Mouse (Mus musculus) retina, postnatal 7 days (tissue): ENCODE measurements around the gene Tmem189.

ENCODE experiments used
- DNase-seq: peaks from one replicate; pipeline ENCODE4 v3.0.0-alpha.2; 2012; ENCODE audit warnings: low read depth, low spot score

Tmem189 gene

DNA sequence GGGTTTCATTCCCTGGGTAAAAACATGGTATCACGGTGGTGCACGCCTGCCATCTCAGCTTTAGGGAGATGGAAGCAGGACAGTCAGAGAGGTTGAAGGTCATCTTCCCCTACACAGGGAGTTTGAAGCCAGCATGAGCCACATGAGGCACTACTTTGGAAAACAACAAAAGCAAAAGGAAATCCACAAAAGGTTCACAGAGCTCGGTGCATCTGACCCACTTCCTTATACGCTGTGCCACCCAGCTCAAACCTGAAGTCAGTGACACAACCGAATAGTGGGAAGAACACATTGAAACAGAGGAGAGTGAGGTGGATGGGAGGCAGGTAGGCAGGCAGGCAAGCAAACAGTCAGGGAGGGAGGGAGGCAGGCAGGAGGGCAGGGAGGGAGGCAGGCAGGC lies 11.8 kb upstream of the Tmem189 start:
- no peak for DNase-seq

DNA sequence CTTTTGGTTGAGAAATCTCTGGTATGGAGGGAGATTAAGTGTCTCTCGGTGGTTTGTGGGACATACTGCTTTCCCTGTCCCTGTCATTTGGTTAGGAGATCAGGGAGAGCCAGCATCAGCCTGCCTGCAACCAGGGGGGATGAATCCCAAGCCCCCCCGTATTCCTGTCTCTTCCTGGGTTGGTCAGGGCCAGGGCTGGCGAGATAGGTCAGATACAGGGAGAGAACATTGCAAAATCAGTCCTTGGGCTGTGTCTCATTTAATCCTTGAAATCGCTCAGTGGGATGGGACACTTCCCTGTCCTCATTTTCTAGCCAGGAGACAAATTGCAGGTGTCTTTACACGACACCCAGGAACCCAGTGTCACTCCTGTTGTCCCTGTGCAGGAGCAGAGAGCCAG lies 10.4 kb upstream of the Tmem189 start:
- DNase-seq = no peak

DNA sequence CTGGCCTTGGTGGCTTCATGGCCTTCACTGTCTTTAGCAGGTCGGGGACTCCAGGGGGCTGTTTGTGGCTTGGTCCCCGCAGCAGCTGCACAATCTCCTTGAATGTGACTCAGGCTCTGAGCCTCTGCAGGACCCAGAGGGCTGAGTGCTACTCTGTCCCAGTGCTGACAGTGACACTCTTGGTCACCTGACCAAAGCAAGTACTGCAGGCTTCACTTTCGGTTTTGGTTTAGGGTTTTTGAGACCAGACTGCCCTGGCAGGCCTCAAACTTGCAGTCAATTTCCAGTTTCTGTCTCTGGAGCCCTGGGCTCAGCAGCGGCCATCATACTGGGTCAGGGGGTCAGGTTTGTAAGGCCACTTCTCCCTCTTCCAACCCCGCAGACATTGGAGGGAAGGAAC lies 8.3 kb upstream of the Tmem189 start:
- no peak for DNase-seq

DNA sequence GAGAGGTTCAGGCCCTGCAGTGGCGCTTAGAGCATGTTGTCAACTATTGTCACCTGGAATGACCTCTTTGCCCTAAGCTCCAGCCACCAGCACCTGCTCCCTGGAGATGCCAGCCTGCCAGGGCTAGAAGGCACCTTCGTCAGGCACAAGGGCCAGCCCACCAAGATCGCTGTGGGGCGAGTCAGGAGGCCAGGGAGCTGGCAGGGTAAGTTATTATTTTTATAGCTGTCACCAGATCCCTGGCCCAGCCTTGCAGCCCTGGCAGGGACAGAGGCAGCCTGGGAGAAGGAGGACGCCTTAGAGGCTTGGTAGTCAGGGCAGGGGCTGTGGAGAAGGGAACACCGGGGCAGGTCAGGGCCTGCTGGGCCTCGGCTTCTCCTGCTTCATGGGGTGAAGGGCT lies 6.5 kb upstream of the Tmem189 start:
- DNase-seq = no peak

DNA sequence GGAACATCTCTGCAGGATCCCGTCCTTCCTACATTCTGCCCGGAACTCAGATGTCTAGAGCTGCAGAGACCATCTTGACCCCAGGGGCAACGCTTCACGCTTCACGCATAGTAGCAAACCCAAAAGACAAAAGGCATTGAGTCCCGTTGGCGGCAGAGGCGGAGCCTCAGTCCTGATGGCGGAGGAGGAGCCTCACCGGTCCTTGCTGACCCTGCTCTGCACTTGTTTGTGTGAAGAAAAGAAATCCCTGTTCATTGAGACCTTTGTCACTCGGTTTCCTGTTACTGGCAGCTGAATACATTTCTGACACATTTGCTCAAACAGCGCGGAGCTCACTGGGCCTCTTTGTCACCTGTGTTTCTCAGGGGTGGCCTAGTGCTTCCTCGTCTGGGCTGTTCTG lies 5.9 kb upstream of the Tmem189 start:
- no peak for DNase-seq

DNA sequence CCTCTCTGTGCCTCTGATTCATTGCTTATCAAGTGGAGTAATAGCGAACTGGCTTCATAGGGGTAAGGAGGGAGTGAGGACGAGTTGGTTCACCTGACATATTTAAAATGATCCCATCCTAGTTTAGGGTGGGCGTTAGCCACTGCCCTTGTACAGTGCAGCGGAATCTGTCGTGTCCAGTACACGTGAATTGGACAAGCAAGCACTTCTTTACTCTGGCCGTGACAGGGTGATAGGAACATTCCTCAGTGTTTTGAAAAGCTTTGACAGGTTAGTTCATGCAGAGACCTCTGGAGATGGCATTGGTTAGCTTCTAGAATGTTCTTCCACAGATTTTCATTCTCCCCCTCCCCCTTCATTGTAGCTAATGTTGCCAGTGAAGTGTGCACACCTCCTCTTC lies 5.3 kb upstream of the Tmem189 start:
- no peak for DNase-seq

DNA sequence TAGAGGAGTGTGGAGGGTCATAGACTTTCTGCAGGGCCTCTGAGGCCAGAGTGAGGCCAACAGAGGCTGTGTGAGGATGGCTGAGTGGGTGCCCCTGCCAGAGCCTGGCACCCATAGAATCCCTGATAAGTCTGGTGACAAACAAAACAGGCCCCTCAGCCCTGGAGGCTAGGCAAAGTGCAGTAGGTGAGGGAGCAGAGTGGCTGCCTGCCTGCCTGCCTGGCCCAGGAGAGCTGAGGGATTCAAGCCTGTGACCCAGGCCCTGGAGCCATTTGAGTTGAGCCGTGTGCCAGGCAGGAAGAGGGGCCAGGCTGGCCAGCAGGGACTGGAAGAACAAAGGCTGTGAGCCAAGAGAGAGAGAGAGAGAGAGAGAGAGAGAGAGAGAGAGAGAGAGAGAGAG lies 4.6 kb upstream of the Tmem189 start:
- no peak for DNase-seq

DNA sequence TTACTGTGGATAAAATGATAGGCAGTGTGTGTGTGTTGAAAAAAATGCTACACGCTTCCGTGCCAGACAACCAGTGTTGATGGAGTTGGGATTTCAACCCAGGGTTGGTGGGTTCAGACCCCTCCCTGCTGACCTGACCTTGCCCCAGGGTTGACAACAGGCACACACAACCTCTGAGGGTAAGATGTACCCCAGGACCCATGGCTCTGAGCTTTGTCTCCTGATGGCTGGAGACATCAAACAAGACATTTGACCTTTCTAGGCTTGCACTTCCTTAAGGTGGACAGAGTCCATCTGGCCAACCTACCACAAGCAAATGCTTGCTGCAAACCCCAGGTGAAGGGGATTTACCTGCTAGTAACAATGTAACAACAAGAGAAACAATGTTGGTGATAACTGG lies 3.9 kb upstream of the Tmem189 start:
- DNase-seq = no peak

DNA sequence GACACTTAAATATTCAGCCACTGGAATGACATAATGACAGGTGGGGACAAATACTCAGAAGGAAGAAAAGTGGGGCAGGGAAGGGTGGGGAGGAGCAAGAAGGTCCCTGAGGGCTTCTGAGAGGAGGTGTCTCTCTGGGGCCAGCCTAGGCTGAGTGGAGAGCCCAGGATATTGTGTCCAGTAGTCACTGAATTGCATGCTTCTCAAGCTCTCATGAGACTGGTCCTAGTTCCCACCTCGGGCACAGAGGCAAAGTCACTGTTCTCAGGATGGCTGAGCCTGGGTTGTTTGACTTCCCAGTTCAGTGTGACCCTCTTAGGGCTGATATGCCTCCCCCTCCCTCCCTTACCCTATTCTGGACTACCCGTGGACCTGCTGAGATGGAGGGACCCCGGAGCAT lies 3.2 kb upstream of the Tmem189 start:
- no peak for DNase-seq

DNA sequence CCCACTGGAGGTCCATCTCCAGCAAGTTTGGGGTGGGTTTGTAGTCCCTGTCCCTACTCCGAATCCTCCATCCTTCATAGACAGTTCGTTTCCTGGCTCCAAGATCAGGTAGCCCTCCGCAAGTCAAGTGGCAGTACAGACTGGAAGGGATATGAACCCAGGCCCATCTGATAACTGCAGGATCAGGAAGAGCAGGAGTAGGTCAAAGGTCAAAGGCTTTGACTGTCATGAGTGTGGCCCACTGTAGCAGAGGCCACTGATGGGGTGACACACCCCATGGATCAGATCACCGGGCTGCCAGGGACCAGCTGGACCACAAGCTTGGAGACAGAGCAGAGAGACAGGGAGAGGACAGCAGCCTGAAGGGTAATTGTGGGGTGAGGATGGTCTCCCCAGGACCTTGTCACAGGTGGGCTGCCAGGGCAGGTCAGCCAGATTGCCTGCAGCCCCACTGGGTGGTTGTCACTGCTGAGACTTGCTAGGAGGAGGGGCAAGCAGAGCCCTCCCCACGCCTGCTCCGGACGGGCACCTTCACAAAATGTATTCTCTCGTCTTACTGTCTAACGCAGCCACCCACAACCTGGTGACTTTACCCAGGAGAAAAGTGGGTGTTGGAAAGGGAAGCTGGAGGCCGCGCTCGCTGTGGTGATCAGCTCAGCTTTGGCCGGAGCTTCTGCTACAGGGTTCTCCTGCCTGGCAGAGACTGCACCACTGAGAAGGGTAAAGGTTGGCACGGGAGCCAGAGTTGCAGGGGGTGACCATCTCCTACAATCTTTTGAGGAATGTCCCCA lies 2.4 kb upstream of the Tmem189 start:
- no peak for DNase-seq

DNA sequence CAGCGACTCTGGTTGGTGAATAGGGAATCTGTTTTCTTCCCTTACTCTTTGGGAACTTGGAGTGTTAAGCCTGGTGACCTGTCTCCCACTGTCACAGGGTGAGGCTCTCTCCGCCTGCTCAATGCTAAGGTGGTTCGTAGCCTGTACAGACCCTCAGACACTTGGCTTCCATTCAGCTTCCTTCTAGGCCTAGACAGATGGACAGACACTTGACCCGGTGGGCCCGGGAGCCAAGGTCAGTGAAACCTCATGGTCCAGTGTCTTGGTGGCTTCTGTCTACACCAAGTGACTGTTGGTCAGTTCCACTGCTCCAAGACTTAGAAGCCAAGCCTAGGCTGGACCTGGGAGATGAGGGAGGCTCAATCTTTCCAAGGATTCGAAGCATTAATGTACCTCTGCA lies 1.8 kb upstream of the Tmem189 start:
- DNase-seq = no peak

DNA sequence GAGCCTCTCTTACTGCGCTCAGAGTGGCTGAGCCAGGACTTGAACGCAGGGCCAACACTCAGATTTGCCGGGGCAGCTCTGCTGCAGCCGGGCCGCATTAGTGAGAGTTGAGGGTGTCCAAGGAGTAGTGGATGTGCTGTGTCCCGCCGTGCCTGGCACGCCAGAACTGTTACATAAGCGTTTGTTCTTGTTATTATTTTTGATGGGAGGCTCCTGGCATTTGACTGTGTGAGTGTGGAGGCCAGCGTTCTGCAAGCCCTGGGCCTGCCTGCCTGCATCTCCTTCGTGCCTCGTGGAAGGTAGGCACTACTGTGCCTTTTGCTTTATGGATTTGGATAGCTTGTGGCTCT lies 1.3 kb upstream of the Tmem189 start:
- DNase-seq = no peak

DNA sequence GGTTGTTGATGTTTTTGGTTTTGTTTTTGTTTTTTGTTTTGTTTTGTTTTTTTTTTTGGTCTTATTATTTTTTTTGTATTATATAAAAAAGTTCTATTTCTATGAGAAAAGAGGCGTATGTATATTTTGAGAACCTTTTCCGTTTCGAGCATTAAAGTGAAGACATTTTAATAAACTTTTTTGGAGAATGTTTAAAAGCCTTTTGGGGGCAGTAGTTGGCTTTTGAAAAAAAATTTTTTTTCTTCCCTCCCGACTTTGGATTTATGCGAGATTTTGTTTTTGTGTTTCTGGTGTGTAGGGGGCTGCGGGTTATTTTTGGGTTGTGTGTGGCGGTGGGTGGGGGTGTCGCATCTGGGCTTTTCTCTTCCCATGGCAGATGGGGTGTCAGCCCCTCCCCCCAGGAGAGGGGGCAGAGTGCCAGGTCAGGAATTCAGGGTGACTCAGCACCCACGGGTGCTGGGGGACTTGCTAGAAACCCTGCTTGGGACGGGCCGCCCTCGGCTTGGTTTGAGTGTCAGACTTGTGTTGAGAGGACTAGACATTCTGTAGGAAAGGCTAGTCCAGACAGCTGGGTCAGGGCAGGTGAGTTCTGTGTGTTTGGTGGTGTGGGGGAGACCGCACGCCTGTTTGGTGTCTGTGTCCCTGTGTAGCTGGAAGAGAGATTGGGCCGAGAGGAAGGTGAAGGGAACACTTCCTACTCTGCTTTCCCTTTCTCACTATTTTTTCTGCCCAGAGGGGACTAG lies 768 bp upstream of the Tmem189 start:
- DNase-seq = no peak

DNA sequence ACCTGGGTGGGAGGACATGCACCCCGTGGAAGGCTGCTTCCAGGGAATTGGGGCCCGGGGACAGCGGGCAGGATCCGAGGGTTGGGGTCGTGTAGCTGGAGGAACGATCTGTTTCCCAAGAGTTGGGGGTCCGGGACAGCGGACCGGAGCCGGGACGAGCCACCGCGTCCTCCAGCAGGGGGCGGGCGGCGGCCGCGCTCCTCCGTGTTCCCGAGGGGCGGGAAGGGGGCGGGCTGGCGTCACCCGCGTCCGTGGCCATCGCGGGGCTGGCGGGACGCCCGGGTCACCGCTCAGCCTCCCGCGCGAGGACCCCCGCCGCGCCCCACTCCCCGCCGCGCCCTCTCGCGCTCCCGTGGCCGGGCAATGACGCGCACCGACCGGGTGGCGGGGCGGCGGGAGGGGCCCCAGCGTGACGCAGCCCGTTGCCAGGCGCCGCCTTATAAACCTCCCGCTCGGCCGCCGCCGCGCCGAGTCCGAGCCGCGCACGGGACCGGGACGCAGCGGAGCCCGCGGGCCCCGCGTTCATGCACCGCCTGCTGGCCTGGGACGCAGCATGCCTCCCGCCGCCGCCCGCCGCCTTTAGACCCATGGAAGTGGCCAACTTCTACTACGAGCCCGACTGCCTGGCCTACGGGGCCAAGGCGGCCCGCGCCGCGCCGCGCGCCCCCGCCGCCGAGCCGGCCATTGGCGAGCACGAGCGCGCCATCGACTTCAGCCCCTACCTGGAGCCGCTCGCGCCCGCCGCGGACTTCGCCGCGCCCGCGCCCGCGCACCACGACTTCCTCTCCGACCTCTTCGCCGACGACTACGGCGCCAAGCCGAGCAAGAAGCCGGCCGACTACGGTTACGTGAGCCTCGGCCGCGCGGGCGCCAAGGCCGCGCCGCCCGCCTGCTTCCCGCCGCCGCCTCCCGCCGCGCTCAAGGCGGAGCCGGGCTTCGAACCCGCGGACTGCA lies 847 bp downstream of the Tmem189 start, which contains the start of gene Cebpb:
Gene Cebpb, plus strand, starts transcription at position 418 of the 954 bp plus-strand sequence.
- peak; percentile 48 for DNase-seq

DNA sequence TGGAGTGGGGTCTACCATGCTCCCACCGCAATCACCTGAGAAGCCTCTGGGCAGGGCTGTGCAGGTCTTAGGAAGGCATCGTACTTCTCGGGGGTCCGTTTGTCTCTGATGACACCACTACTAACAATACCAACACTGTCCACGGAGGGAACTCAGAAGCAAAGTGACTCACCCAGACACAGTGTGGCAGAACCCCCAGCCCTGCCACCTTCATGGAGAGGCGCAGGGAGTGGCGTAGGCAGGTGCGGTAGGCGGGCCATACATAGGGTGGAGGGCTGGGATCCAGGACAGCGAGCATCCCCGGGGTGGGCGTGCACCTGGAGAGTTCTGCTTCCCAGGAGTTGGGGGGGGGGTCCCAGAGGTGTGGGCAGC lies 1.5 kb downstream of the Tmem189 start:
- no peak for DNase-seq

DNA sequence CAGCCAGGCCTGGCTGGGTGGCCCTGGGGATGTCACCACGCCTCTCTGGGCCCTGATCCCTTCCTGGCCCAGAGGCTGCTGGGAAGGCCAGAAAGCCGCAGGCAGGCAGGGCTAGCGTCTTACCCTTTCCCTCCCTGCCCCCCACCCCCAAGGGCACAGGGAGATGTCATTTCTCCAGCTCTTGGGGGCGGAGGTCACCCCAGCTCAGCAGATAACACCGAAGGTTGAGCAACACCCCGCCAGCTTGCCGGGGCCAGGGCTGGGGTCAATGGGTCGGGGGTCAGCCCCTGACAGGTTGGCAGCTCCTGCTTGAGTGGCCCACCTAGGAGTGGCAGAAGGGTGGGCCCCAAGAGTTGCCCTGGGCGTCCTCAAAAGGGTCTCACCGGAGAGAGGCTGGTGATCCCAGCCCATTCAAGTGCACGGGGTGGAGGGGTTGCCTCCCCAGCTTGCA lies 1.9 kb downstream of the Tmem189 start:
- no peak for DNase-seq

DNA sequence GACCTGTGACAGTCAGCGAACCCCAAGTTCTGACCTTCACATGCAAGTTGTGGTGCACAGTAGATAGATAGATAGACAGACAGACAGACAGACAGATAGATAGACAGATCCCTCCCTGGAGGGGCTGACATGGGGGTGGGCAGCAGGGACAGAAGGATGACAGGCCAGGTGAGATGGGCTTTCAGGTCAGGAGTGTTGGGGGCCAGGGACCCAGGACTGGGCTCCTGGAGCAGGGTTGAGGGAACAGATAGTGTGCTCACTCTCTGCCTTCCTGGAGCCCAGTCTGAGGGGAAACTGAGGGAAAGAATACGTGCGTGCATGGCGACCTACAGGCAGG lies 2.4 kb downstream of the Tmem189 start:
- DNase-seq = no peak

DNA sequence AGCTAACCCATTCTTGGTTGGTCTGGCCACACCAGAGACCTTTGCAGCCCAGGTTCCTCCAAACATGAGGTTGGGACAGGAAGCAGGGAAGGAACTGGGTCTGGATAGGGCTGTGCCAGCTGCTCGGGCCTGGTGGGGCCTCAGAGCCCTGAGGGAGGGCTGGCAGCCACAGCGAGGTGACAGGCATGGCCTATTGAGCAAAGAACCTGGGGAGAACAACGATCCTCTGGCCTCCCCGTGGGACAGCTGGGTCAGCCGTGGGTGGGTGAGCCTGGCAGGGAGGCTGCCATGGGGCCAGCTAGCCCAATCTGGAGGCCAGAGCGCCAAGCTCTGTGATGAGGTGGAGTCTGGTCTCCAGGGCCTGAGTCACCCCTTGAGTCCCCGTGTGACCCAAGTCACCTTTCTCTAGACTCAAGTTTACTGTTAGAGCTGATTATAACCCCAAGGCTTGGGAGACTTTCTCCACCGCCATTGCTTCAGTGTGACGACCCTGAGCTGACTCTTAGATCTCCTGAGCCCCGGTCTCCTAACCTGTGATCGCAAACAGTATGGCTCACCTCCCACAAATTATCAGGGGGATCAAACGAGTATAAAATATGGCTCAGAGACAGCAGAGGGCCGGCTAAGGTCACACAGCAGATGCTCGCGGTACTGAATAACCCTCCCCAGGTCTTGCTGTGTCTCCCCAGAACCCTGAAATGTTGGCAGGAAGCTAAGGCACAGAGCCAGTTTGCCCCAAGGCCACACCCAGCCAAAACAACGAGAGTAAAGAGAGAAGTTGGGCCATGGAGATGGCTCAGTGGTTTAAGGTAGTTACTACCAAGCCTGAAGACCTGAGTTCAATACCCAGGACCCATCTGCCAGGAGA lies 3.0 kb downstream of the Tmem189 start:
- no peak for DNase-seq

DNA sequence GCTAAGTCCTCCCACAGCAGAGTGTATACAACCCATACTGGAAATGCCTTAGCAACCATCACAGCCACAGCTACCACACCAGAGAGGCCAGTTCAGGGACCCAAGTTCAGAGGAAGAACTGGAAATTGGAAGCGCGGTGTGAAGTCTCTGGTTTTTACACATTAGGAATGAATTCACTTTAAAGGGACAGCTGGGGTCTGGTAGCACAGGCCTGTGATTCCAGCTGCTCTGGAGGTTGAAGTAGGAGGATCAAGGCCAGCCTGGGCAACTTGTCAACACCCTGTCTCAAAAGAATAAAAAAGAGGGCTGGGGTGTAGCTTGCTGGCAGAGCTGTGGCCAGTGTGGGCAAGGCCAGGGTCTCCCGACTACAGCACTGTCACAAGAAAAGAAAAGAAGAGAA lies 3.8 kb downstream of the Tmem189 start:
- no peak for DNase-seq

DNA sequence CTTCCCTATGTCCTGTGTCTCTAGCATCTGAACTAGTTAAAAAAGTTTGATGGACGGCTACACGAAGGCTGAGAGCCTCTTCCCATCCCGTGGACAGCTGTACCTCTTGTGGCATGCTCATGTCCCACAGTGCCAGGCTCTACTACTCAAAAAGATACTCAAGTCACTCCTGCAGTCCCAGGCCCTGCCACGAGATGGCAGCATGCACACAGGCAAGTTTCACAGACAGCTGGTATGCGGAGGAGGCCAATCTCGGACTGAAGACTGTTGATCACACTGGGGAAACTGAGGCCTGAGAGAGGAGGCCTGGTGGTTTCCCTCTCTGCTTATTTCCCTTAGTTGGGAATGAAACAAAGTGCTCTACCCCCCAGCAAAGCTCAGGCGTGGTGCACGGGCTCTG lies 4.5 kb downstream of the Tmem189 start:
- DNase-seq = peak; percentile 88

DNA sequence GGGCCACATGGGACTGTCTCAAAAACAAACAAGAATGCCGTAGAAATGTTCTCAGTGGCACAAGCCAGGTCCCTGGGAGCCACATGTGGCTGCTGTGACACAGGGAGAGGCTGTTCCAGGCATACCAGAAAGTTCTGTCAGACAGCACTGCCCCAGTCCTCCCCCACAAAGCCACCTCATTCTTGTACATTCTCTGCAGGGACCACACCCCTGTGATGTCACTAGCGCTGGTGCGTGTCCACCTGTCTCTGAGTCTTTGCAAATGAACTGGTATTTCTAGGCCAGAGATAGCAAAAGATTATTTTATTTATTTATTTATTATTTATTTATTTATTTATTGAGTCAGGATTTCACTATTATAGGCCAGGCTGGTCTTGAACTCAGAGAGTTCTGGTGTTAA lies 5.9 kb downstream of the Tmem189 start:
- DNase-seq = no peak
